Mouse (Mus musculus) 416B (cell line): ENCODE measurements around the gene Wnt7a.

ENCODE experiments used
- DNase-seq: peaks from one replicate; pipeline ENCODE4 v3.0.0; 2011; ENCODE audit warnings: low read depth

The Wnt7a gene

DNA sequence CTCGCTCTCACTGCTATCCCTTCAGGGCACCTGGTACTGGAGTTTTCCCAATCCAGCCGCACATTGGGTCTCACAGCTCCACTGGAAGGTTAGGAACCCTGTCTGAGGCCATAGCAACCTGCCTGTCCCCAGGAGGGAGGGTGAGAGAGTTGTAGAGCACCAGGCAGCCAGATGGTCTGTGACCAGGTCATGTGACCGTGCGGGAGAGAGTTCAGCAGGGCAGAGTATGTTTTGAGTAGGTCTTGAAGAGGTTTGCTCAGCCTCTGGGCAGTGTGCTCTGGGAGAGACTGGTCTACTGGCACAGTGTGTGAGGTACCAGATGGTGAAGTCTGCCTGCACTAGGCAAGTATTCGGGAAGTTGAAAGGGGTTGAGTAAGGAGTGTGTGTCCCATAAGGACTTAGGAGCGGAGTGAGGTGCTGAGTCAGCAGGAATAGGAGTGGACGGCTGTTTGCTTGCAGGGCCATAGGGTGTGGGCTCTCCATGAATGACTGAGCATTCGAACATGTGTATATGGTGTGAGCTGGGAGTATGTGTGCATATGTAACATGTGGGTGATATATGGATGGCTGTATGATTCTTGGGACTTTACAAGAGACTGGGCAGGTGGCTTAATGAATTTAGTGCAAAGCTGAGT, 71.4 kb downstream of the Wnt7a start:
- no peak for DNase-seq

DNA sequence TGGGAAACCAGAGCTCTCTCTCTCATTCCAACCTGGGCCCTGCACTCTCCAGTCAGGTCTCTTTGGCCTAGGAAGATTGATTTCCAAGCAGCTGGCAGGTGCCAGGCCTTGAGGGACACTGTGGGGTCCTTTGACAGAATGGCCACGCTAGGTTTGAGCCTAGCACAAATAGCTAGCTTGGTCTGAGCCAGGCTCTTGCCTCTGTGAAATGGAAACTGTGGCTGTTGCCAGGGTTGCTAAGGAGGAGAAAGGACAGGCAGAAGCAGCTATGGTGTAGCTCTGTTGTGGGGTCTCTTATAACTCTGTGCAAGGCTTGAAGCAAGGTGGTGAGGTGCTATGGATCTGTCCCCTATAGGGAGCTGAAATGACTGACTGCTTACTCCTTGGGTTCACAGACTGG, 75.7 kb downstream of the Wnt7a start:
- DNase-seq: no peak

- no peak for DNase-seq
Measured at GRCm38 (mm10) chr6:91331886-91332285, 79.3 kb downstream of the Wnt7a start.

GRCm38 (mm10) chr6:91325556-91325955, 85.6 kb downstream of the Wnt7a start:
- DNase-seq: no peak

DNA sequence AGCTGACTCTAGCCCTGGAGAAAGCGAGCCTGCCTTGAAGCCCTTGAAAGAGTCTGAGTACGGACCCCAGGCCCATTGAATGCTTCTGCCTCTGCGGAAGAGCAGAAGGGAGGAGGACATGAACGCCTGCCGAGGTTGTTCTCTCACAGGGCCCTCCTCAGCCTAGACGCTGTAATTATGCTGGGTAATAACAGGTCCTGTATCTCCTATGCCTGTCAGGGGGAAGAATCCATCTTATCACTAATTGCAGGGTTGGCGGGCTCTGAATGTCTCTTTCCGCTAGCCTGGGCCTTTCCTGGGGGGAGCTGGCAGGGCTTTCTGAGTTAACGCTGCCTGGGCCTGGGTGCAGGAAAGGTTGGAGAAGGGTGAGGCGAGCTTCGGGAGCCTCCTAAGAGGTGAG, 86.4 kb downstream of the Wnt7a start:
- no peak for DNase-seq

- no peak for DNase-seq
Measured at GRCm38 (mm10) chr6:91322001-91322772, 89.0 kb downstream of the Wnt7a start.
